Mouse (Mus musculus): ENCODE measurements at regions not wholly inside any gene's neighbourhood (a gene's known extent, or its start where the extent isn't known, plus 50 kb on each side); places are given as distances from the start of the nearest gene placed in this dataset.

DNA sequence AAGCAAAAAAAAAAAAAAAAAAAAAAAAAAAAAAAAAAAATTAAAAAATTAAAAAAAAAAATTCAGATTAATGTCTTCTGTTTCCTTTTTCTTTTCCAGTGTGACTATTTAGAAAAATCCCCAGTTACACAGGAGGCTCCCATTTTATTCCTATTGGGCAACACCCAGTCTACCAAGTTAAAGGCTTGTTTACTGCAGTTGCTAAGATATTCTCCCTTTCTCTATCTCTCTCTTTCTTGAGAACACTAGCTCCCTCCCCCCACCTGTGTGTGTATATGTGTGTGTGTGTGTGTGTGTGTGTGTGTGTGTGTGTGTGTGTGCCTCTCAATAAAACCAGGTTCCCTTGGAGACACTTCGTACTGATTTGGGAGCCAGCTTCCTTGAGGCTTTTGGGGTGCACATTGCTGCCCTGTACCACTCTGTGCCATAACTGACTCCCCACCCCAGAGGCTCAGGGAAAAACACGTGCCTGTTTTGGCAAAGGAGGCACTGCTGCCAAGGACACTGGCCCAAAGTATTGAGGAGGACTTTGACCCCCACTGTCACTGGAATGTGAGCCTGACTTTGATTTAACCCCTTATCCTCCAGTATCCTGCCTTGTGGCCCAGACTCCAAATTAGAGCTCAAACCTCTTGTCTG lies 50.3 kb downstream of the Anapc15-ps start:
- no peak for ATAC-seq (ENCODE audit: poor library complexity, severe bottlenecking)

DNA sequence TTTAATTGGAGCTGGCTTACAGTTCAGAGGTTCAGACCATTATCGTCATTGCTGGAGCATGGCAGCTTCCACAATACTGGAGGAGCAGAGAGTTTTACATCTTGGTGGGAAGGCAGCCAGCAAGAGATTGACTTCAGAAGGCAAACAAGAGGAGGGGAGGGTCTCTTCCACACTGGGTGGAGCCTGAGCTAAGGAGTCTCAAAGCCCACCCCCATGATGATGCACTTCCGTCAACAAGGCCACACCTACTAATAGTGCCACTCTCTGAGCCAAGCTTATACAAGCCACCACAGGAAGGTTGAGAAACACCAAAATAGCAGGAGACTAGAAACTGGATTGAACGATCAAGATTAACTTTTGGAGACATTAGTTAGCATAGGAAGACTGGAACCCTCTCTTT lies 52.5 kb downstream of the Anapc15-ps start:
- no peak for ATAC-seq (ENCODE audit: poor library complexity, severe bottlenecking)

DNA sequence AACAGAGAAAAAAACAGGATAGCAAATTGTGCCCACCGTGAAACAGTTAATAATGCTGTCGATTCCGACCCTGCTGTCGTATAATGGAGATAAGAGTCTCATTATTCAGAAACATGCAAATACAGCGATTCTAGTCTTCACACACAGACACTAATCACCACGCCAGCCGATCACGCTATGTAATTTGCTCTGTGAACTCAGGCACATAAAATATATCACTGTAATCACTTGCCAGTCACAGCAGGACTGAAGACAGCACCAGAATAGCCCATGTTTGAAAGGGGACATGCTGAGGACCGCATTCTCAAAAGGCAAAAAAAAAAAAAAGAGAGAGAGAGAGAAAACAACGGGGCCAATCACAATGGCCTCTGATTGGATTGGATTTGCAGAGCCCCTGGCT lies 53.6 kb downstream of the Anapc15-ps start:
- no peak for ATAC-seq (ENCODE audit: poor library complexity, severe bottlenecking)

DNA sequence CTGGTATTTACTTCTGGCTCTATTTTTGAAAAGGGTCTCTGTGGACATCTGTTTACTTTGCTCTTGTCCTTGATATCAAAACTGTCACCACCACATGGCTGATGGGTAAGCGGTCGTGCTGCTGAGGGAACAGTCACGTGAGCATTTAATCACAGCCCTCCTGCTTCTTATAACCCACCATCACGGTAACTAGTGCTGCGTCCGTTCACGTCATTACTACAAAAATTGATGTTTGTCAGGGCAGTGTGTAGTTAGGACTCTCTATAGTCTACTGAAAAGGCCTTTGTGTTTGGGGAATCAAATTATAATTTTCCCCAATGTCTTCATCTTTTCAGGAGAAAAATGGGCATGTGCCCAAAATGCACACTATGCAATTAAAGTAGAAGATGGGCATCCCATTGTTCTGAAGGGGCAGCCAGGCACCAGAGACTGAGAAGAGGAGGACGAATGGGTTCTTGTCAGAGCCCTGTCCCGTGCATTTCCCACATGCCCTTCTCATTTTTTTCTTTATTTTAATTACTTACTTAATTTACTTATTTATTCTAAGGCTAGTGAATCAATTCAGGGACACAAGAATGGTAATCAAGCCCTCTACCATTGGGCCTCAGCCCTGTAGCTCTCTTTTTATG lies 54.6 kb upstream of the Nudt4 start:
- no peak for ATAC-seq (ENCODE audit: poor library complexity, severe bottlenecking)

- ATAC-seq (ENCODE audit: poor library complexity, severe bottlenecking) = peak; percentile 38; the same call in 1 of the 2 replicates
Observed at GRCm38 (mm10) chr10:95616821-95617220, 52.9 kb upstream of the Nudt4 start.

DNA sequence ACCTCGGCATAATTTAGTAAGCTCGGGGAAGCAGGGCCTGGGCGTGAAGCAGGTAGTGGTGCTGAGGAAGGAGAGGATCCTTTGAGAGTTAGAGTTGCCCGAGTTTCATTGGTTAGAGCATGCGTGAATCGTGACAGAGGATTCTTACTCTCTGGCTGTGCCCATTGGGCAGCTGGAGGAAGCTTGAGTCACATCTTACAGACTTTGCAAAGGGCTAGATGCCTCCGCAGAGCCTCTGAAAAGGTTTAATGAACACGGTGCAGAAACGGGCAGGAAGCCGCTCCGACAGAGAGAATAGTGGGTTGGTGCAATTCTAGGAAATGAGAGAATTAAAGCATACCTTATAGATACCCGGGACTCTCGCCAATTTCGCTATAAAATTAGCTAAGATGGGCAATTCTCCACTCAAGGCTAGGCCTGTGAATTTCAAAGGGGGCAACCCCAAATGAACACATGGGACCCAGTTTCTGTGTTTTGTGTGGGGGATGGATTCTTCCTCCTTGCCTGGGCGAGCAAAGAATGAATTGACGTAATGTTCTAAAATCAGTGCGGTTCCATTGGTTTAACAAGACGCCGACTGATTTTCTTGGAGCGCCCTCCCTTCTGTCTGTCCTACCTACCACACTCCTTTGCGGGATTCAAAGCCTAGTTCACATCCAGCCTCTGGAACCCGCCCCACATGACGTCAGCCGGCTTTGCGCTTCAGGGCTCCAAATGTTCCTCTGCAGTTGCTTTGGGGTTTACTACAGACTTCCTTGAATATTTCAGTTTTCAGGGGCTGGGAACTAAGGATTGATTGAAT lies 52.1 kb upstream of the Nudt4 start:
- ATAC-seq (ENCODE audit: poor library complexity, severe bottlenecking) = no peak
